Mouse (Mus musculus) kidney, adult 8-10 months (tissue): ENCODE measurements around the gene Syt12.
A peak's percentile ranks its signal among the peaks of the same experiment; 100 is the strongest.

ENCODE experiments used
- DNase-seq, 2 experiments: peaks; one replicate each; pipeline ENCODE4 v3.0.0; 2022

Gene Syt12

GRCm38 (mm10) chr19:4397798-4398629 lies 79.2 kb downstream of the Syt12 start, which contains the start of gene Kdm2a:
Gene Kdm2a (minus strand): TSS chr19:4398285.
- peak; percentile 50 to 58 for DNase-seq

- peak; percentile 95 to 96 for DNase-seq
These were observed 80.0 kb downstream of the Syt12 start for GRCm38 (mm10) chr19:4396998-4397797.

DNA sequence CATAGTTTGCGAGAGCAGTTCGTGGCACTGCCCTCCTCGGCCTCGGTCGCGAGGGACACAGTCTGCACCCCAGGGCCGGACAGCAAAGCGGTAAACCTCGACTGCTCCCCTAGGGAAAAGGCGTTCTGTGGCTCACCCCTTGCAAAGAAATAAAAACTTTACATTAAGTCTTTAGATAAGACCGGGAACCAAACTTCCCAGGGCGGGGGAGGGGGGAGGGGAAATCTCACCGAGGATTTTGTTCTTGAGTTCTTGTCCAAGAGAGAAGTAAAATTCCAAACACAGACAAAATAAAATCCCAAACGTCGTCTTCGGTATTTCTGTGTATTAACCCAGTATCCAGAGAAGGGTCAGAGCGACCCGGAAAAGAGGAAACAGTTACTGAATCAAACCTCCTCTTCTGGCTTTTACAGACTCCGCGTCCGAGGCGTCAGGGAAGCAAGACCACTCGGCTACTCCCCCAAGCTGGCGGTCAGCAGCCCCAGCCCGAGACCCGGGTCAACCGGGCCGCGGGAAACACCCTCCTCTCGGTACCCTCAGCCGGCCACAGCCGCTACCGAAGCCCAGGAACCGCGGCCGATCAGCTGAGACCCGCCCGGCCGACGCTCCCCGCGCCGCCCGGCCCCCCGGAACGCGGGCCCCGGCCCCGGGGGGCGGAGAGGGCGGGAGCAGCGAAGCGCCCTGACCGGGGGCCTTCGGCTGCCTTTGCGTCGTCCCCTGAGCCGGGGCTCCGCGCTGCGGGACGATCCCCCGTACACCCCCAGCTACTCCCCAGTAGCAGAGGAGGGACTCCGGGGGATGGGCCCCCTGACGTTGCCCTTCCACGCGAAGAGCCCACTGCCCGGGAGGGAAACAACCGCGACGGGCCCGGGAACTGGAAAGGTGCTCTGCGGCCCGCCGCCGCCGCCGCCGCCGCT lies 80.9 kb downstream of the Syt12 start:
- DNase-seq, result peak in 1 of 2 experiments; percentile 27
